Mouse (Mus musculus): ENCODE measurements around the gene Hmgn1. TPM values are rescaled to one million over a fixed set of nuclear protein-coding genes. Genes with fewer than 3 reads are reported as not detected.

The Hmgn1 gene
- total and polyA plus RNA-seq, 3 experiments: 184 to 273 (median 238) TPM

DNA sequence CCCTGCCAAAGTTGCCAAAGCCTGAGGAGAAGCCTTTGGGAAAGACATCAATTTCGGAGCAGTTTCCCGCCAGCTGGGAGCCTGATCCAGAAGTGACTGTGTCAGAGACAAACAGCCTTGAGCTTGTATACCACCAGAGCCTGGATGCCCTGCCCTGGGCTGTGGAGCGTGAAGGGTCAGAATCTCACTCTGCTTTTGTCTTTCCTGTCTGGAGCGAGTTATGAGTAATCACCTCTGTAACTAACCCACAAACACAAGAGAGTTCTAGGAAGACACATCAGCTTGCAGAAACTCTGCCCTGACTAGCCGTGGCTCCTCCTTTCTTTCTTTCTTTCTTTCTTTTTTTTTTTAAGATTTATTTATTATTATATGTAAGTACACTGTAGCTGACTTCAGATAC lies 31.6 kb downstream of the Hmgn1 start:
- H3K27me3 ChIP-seq (ENCODE audit: insufficient read depth, low read length): peaks cover 38% of the 10 kb centered on the region
- no peak for ATAC-seq (ENCODE audit: extremely low read depth, insufficient number of reproducible peaks, low FRiP score, poor library complexity, severe bottlenecking)
- DNase-seq (ENCODE audit: low spot score): no peak

DNA sequence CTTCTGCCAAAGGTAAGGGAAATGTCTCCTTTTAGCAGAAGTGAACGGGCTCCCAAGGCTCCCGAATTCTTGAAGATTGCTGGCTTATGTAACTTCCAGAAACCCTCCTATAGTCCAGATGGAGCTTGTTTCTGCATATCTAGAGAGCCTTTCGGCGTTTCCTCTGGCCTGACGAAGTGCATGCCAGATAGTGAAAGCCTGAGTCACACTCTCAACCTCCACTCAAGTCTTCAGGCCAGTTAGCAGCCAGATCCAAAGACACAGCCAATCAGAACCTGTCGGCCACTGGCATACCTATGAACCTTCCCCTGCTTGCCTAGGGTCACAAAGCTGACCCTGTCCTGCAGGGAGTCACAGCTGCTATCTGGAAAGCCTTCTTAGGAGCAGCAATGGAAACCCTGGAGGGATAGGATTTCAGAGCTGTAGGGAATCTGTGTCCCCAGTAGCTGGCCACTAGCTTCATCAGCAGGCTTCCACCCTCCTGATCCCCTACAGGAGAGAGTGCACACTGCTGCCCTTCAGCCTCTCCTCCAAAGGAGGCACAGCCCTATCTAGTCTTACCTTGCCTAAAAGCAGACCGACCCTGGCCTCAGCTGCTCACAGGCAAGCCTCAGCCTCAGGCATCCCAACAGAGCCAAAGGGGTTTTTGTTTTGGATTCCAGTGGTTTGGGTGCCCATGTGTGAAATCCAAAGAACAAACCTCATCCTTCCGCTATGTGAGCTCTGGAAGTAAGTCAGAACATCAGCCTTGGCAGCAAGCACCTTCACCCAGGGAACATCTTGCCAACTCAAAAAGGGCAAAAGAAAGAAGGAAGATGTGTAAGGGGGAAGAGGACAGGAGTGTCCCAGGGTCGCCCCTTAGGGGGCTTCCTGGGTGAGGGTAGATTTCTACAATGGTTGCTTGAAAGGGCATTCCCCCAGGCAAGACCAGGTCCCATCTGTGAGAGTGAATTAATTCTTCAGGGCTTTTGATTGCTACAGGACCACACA lies 35.7 kb downstream of the Hmgn1 start:
- TF ChIP-seq GATA2 (IDR thresholded peaks at IDR 0.05; ENCODE audit: borderline replicate concordance, low read depth, low read length): no peak
- no peak for TF ChIP-seq POLR2AphosphoS5 (IDR thresholded peaks at IDR 0.05; ENCODE audit: insufficient replicate concordance, low read depth, low read length)
- no peak for TF ChIP-seq TAL1 (conservative IDR thresholded peaks at IDR 0.05; ENCODE audit: low read depth, low read length)
- no peak for TF ChIP-seq CTCF (IDR thresholded peaks at IDR 0.05; ENCODE audit: low read depth, low read length)
- no peak for TF ChIP-seq GATA1 (IDR thresholded peaks at IDR 0.05; ENCODE audit: borderline replicate concordance, low read length)
- DNase-seq (ENCODE audit: low spot score): no peak
- H3K4me1 ChIP-seq (ENCODE audit: insufficient read depth, low read depth, low read length): no peaks in the 10 kb centered on the region
- no peaks in the 10 kb centered on the region for H3K9me3 ChIP-seq (replicated peaks)
- H3K27me3 ChIP-seq (ENCODE audit: insufficient read depth, low read length): peaks cover 53% of the 10 kb centered on the region
- no peak for ATAC-seq (ENCODE audit: extremely low read depth, insufficient number of reproducible peaks, low FRiP score, poor library complexity, severe bottlenecking)
- H3K4me3 ChIP-seq (ENCODE audit: low read depth, low read length): no peak overlapping the region
- no peaks in the 10 kb centered on the region for H3K36me3 ChIP-seq (replicated peaks)

More for the DNA sequence above, 31.6 kb downstream of the Hmgn1 start:
- Histone ChIP-seq H3K4me1 (ENCODE audit: insufficient read depth, low read depth, low read length) (no peaks in the 10 kb centered on the region), H3K36me3 (replicated peaks) (no peaks in the 10 kb centered on the region), H3K4me3 (ENCODE audit: low read depth, low read length) (no peak overlapping the region), H3K9me3 (replicated peaks) (no peaks in the 10 kb centered on the region)
- TF ChIP-seq POLR2AphosphoS5 (IDR thresholded peaks at IDR 0.05; ENCODE audit: insufficient replicate concordance, low read depth, low read length) (no peak), TAL1 (conservative IDR thresholded peaks at IDR 0.05; ENCODE audit: low read depth, low read length) (no peak), GATA1 (IDR thresholded peaks at IDR 0.05; ENCODE audit: borderline replicate concordance, low read length) (no peak), CTCF (IDR thresholded peaks at IDR 0.05; ENCODE audit: low read depth, low read length) (no peak), GATA2 (IDR thresholded peaks at IDR 0.05; ENCODE audit: borderline replicate concordance, low read depth, low read length) (no peak)

DNA sequence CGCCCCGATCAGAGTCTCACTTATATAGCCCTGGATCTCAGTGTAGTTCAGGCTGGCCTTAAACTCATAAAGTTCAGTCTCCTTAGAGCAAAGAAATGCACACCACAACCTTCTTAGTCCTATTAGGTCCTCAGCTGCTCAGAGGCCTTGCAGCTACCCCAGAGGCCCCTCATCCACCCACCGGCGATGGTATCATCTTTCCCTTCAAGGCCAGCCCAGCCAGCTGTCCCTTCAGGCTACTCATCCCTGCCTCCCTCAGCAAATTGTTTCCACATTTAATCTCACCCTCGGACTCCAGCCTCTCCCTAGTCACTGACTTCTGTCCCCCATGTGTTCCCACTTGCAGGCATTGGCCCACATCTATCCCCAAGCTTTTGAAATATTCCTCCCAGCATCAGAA lies 39.4 kb downstream of the Hmgn1 start:
- no peak overlapping the region for H3K4me3 ChIP-seq (ENCODE audit: low read depth, low read length)
- no peaks in the 10 kb centered on the region for H3K9me3 ChIP-seq (replicated peaks)
- no peaks in the 10 kb centered on the region for H3K36me3 ChIP-seq (replicated peaks)
- H3K4me1 ChIP-seq (ENCODE audit: insufficient read depth, low read depth, low read length): peaks cover 7% of the 10 kb centered on the region
- DNase-seq (ENCODE audit: low spot score) (no peak), ATAC-seq (ENCODE audit: extremely low read depth, insufficient number of reproducible peaks, low FRiP score, poor library complexity, severe bottlenecking) (no peak)
- TF ChIP-seq GATA2 (IDR thresholded peaks at IDR 0.05; ENCODE audit: borderline replicate concordance, low read depth, low read length) (no peak), CTCF (IDR thresholded peaks at IDR 0.05; ENCODE audit: low read depth, low read length) (no peak), POLR2AphosphoS5 (IDR thresholded peaks at IDR 0.05; ENCODE audit: insufficient replicate concordance, low read depth, low read length) (no peak), GATA1 (IDR thresholded peaks at IDR 0.05; ENCODE audit: borderline replicate concordance, low read length) (no peak), TAL1 (conservative IDR thresholded peaks at IDR 0.05; ENCODE audit: low read depth, low read length) (no peak)
- peaks cover 48% of the 10 kb centered on the region for H3K27me3 ChIP-seq (ENCODE audit: insufficient read depth, low read length)

DNA sequence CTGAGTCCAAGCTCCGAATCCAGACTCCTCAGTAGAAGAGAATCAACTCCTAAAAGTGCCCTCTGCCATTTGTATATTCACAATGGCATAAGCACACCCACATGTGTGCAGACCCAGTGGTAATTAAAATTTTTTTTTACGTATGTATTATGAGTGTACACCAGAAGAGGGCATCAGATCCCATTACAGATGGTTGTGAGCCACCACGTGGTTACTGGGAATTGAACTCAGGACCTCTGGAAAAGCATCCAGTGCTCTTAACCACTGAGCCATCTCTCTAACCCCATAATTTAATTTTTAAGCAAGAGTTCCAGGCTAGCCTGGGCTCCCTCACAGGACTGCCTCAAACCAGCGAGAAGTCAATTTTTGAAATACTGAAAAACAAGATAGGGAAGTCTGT lies 40.1 kb downstream of the Hmgn1 start:
- Histone ChIP-seq H3K36me3 (replicated peaks) (no peaks in the 10 kb centered on the region), H3K27me3 (ENCODE audit: insufficient read depth, low read length) (peaks cover 53% of the 10 kb centered on the region), H3K9me3 (replicated peaks) (no peaks in the 10 kb centered on the region), H3K4me1 (ENCODE audit: insufficient read depth, low read depth, low read length) (peaks cover 13% of the 10 kb centered on the region), H3K4me3 (ENCODE audit: low read depth, low read length) (no peak overlapping the region)
- DNase-seq (ENCODE audit: low spot score): no peak
- TF ChIP-seq POLR2AphosphoS5 (IDR thresholded peaks at IDR 0.05; ENCODE audit: insufficient replicate concordance, low read depth, low read length): no peak
- TF ChIP-seq GATA2 (IDR thresholded peaks at IDR 0.05; ENCODE audit: borderline replicate concordance, low read depth, low read length): no peak
- TF ChIP-seq CTCF (IDR thresholded peaks at IDR 0.05; ENCODE audit: low read depth, low read length): no peak
- TF ChIP-seq TAL1 (conservative IDR thresholded peaks at IDR 0.05; ENCODE audit: low read depth, low read length): no peak
- TF ChIP-seq GATA1 (IDR thresholded peaks at IDR 0.05; ENCODE audit: borderline replicate concordance, low read length): no peak
- ATAC-seq (ENCODE audit: extremely low read depth, insufficient number of reproducible peaks, low FRiP score, poor library complexity, severe bottlenecking): no peak

DNA sequence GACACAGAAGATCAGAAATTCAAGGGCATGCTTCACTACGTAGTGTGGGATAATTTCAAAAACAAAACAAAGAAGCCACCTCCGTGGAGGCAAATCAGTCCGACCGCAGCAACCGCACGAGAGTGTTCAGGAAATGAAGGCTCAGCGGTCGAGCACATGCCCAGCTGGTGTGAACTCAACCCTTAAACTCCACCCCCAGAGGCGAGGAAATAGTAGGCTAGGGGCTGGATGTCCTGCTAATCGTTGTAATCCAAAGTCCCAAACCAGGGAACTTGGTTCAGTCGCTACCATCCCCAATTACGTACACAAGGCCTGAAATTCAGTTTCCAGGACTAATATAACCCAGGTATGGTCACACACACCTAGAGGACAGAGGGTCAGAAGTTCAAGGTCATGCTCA lies 40.5 kb downstream of the Hmgn1 start:
- no peak for ATAC-seq (ENCODE audit: extremely low read depth, insufficient number of reproducible peaks, low FRiP score, poor library complexity, severe bottlenecking)
- no peak for DNase-seq (ENCODE audit: low spot score)
- Histone ChIP-seq H3K4me1 (ENCODE audit: insufficient read depth, low read depth, low read length) (peaks cover 13% of the 10 kb centered on the region), H3K27me3 (ENCODE audit: insufficient read depth, low read length) (peaks cover 50% of the 10 kb centered on the region), H3K9me3 (replicated peaks) (no peaks in the 10 kb centered on the region), H3K36me3 (replicated peaks) (no peaks in the 10 kb centered on the region), H3K4me3 (ENCODE audit: low read depth, low read length) (no peak overlapping the region)
- no peak for TF ChIP-seq GATA2 (IDR thresholded peaks at IDR 0.05; ENCODE audit: borderline replicate concordance, low read depth, low read length)
- no peak for TF ChIP-seq CTCF (IDR thresholded peaks at IDR 0.05; ENCODE audit: low read depth, low read length)
- no peak for TF ChIP-seq GATA1 (IDR thresholded peaks at IDR 0.05; ENCODE audit: borderline replicate concordance, low read length)
- no peak for TF ChIP-seq POLR2AphosphoS5 (IDR thresholded peaks at IDR 0.05; ENCODE audit: insufficient replicate concordance, low read depth, low read length)
- no peak for TF ChIP-seq TAL1 (conservative IDR thresholded peaks at IDR 0.05; ENCODE audit: low read depth, low read length)

DNA sequence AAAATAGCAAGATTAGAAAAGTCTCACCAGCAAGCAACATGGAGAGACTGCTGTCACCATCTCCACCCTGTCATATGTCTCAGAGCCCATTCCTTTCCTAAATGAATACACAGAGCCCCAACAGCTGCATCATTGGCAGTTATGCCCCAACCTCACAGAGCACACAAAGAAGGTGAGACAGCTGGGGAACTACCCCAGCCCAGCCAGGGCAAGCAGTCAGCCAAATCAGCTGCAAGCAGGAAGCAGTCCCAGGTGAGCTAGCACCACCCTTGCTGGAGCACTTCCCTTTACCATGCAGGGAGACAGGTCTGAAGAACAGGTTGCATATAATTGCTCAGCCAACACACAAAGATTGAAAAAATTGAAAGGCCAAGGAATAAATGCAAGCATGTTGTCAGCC lies 41.9 kb downstream of the Hmgn1 start:
- no peaks in the 10 kb centered on the region for H3K9me3 ChIP-seq (replicated peaks)
- H3K27me3 ChIP-seq (ENCODE audit: insufficient read depth, low read length): peaks cover 36% of the 10 kb centered on the region
- DNase-seq (ENCODE audit: low spot score) (no peak), ATAC-seq (ENCODE audit: extremely low read depth, insufficient number of reproducible peaks, low FRiP score, poor library complexity, severe bottlenecking) (no peak)
- H3K4me3 ChIP-seq (ENCODE audit: low read depth, low read length): no peak overlapping the region
- H3K4me1 ChIP-seq (ENCODE audit: insufficient read depth, low read depth, low read length): peaks cover 20% of the 10 kb centered on the region
- TF ChIP-seq POLR2AphosphoS5 (IDR thresholded peaks at IDR 0.05; ENCODE audit: insufficient replicate concordance, low read depth, low read length) (no peak), GATA1 (IDR thresholded peaks at IDR 0.05; ENCODE audit: borderline replicate concordance, low read length) (no peak)
- H3K36me3 ChIP-seq (replicated peaks): peaks cover 6% of the 10 kb centered on the region
